Mouse (Mus musculus) lung, adult 18-20 months (tissue): Measurements from ENCODE around the gene Wdr18.

Source experiments
- DNase-seq, 2 experiments: peaks; one replicate each; pipeline ENCODE4 v3.0.0; 2022; ENCODE audit warnings: mixed read lengths in 2 of 2

The Wdr18 gene

GRCm38 (mm10) chr10:80001945-80002344, 42.0 kb downstream of the Wdr18 start:
- DNase-seq: no peak

GRCm38 (mm10) chr10:80002829-80003228, 42.9 kb downstream of the Wdr18 start:
- no peak for DNase-seq

- peak in 1 of 2 experiments; percentile 52 for DNase-seq
Measured at GRCm38 (mm10) chr10:80003374-80004232, 43.7 kb downstream of the Wdr18 start.

- DNase-seq: no peak
Measured at GRCm38 (mm10) chr10:80004233-80004705, 44.3 kb downstream of the Wdr18 start.

GRCm38 (mm10) chr10:80011740-80012139, 51.8 kb downstream of the Wdr18 start:
- DNase-seq: no peak

- no peak for DNase-seq
Measured at GRCm38 (mm10) chr10:80013609-80014008, 53.7 kb downstream of the Wdr18 start.

GRCm38 (mm10) chr10:80014484-80015290, 54.7 kb downstream of the Wdr18 start:
- peak; percentile 76 to 85 for DNase-seq

GRCm38 (mm10) chr10:80015583-80015982, 55.6 kb downstream of the Wdr18 start:
- DNase-seq: peak; percentile 80 to 81

- DNase-seq: peak; percentile 81 to 82
Measured at GRCm38 (mm10) chr10:80016511-80016910, 56.6 kb downstream of the Wdr18 start, which contains the start of gene Arhgap45. Gene Arhgap45, plus strand, starts transcription at chr10:80016653.

- DNase-seq: no peak
Measured at GRCm38 (mm10) chr10:80016931-80017330, 57.0 kb downstream of the Wdr18 start.

GRCm38 (mm10) chr10:80017361-80017760, 57.4 kb downstream of the Wdr18 start:
- peak; percentile 83 to 86 for DNase-seq

- no peak for DNase-seq
Measured at GRCm38 (mm10) chr10:80017771-80018170, 57.8 kb downstream of the Wdr18 start.

- DNase-seq: peak; percentile 74 to 82
Measured at GRCm38 (mm10) chr10:80018739-80019297, 58.9 kb downstream of the Wdr18 start.

- peak in 1 of 2 experiments; percentile 44 for DNase-seq
Measured at GRCm38 (mm10) chr10:80019471-80020131, 59.6 kb downstream of the Wdr18 start.
